8 mouse cellular contexts compared by ENCODE assay signal in genomic region chr19:4206971-4207370, GRCm38 (mm10). TPM values are rescaled to one million over a fixed set of nuclear protein-coding genes. Genes with fewer than 3 reads are reported as not detected.
DNase-seq lines count a peak whose midpoint lies in the region; ATAC-seq and TF ChIP-seq lines count a peak whose summit lies in the region.

No protein-coding gene starts in this region.

- no peak overlapping the region for H3ac ChIP-seq in myocyte (ENCODE audit: control insufficient read depth, insufficient read length)

- peak; percentile 36 for ATAC-seq in inflammation-experienced regulatory T-cells, adult 6 months
- ATAC-seq in limb, embryonic 13.5 days (ENCODE audit: low FRiP score, low read depth): 0 out of 2 replicates have a peak, but pooled peaks have one; percentile 33

- H3K4me3 ChIP-seq in limb, embryonic 13.5 days: no peak overlapping the region
- H3K4me3 ChIP-seq in myocyte: no peak overlapping the region

- peaks cover 9% of the 10 kb centered on the region; the same call in 1 of the 2 replicates for H3K27me3 ChIP-seq in limb, embryonic 13.5 days
- H3K27me3 ChIP-seq in myocyte (ENCODE audit: control insufficient read depth, insufficient read depth, insufficient read length): no peaks in the 10 kb centered on the region

- peaks cover 15% of the 10 kb centered on the region for H3K4me1 ChIP-seq in limb, embryonic 13.5 days

- no peak overlapping the region for H3K9ac ChIP-seq in limb, embryonic 13.5 days

- no peak overlapping the region for H3K4me2 ChIP-seq in limb, embryonic 13.5 days (replicated peaks)
- no peak overlapping the region for H3K4me2 ChIP-seq in myocyte (ENCODE audit: low read depth)

- TF ChIP-seq POLR2A in myocyte (IDR thresholded peaks at IDR 0.05; ENCODE audit: insufficient read length, low read depth): no peak

- no peaks in the 10 kb centered on the region for H3K79me2 ChIP-seq in myocyte (ENCODE audit: control insufficient read depth, insufficient read depth)

- peak; percentile 74 for DNase-seq in urinary bladder, postnatal 14 days (ENCODE audit: low spot score)
- DNase-seq in urinary bladder, adult 2 months (ENCODE audit: low spot score): no peak
- peak; percentile 70 to 75 for DNase-seq in cerebellum, adult 18-20 months
- DNase-seq in forelimb bud, embryonic 11.5 days (ENCODE audit: low read depth, low spot score): peak; percentile 77
- DNase-seq in urinary bladder, postnatal 4 days (ENCODE audit: low spot score in 2 of 2): peak; percentile 66 to 80

- H3K36me3 ChIP-seq in limb, embryonic 13.5 days: no peaks in the 10 kb centered on the region
- no peaks in the 10 kb centered on the region for H3K36me3 ChIP-seq in myocyte (ENCODE audit: control insufficient read depth, insufficient read depth)

- WGBS in limb, embryonic 13.5 days: 2% methylated on average over 2 of the region's 2 CpGs

- no peak overlapping the region for H3K27ac ChIP-seq in limb, embryonic 13.5 days

- no peaks in the 10 kb centered on the region for H3K9me3 ChIP-seq in limb, embryonic 13.5 days

TF ChIP-seq in myocyte, 11 proteins besides CTCF, POLR2A, EP300 and RAD21:
- no peak for TF ChIP-seq SRF (IDR thresholded peaks at IDR 0.05; ENCODE audit: control insufficient read depth, insufficient read length, low read depth)
- no peak for TF ChIP-seq E2F4 (IDR thresholded peaks at IDR 0.05; ENCODE audit: insufficient read depth)
- TF ChIP-seq POLR2AphosphoS2 (IDR thresholded peaks at IDR 0.05; ENCODE audit: insufficient read length, low read depth): peak; percentile 20
TF ChIP-seq in myocyte: peak in this region for 1.

RNA-seq across cellular contexts. Expression of gene Rad9a, which starts 5.5 kb away (rescaled TPM):
- 19.2 and 23.2 TPM in 2 replicates for polyA plus RNA-seq in urinary bladder, adult 2 months (2012; rRNA removed)
- polyA plus RNA-seq in inflammation-experienced regulatory T-cells, adult 6 months (2017; shearing (Covaris generic)): 10 to 100 TPM; 43.6 to 63.0 (median 59.1) TPM
- 36.2 and 38.1 TPM in 2 replicates for polyA plus RNA-seq in limb, embryonic 13.5 days (2015; fragmentation: Nextera tagmentation; extraction: Ambion mirVana)
- 16.7 TPM for polyA plus RNA-seq in myocyte (2012; fragmentation: generic; extraction: Trizol)

RNA-seq across cellular contexts. Expression of gene Clcf1, which starts 7.1 kb away (rescaled TPM):
- 10.8 and 13.1 TPM in 2 replicates for polyA plus RNA-seq in urinary bladder, adult 2 months (2012; rRNA removed)
- 10 to 100 TPM; 13.4 to 51.6 (median 33.9) TPM for polyA plus RNA-seq in inflammation-experienced regulatory T-cells, adult 6 months (2017; shearing (Covaris generic))
- 9.0 and 10.0 TPM in 2 replicates for polyA plus RNA-seq in limb, embryonic 13.5 days (2015; fragmentation: Nextera tagmentation; extraction: Ambion mirVana)
- 11.5 TPM for polyA plus RNA-seq in myocyte (2012; fragmentation: generic; extraction: Trizol)

RNA-seq across cellular contexts. Expression of gene AC109138.7, which starts 7.2 kb away (rescaled TPM):
- not detected in 2 replicates for polyA plus RNA-seq in urinary bladder, adult 2 months (2012; rRNA removed)
- not detected for polyA plus RNA-seq in inflammation-experienced regulatory T-cells, adult 6 months (2017; shearing (Covaris generic))
- not detected in 2 replicates for polyA plus RNA-seq in limb, embryonic 13.5 days (2015; fragmentation: Nextera tagmentation; extraction: Ambion mirVana)
- not detected for polyA plus RNA-seq in myocyte (2012; fragmentation: generic; extraction: Trizol)

RNA-seq across cellular contexts. Expression of gene Ppp1ca, which starts 15.1 kb away (rescaled TPM):
- 257 and 304 TPM in 2 replicates for polyA plus RNA-seq in urinary bladder, adult 2 months (2012; rRNA removed)
- 1,000 to 10,000 TPM in 1 of 3 experiments, 100 to 1,000 TPM in 2; 808 to 1,210 (median 823) TPM for polyA plus RNA-seq in inflammation-experienced regulatory T-cells, adult 6 months (2017; shearing (Covaris generic))
- polyA plus RNA-seq in limb, embryonic 13.5 days (2015; fragmentation: Nextera tagmentation; extraction: Ambion mirVana): 817 and 858 TPM in 2 replicates
- polyA plus RNA-seq in myocyte (2012; fragmentation: generic; extraction: Trizol): 702 TPM

RNA-seq across cellular contexts. Expression of gene Tbc1d10c, which starts 15.9 kb away (rescaled TPM):
- 2.9 and 3.9 TPM in 2 replicates for polyA plus RNA-seq in urinary bladder, adult 2 months (2012; rRNA removed)
- polyA plus RNA-seq in inflammation-experienced regulatory T-cells, adult 6 months (2017; shearing (Covaris generic)): 100 to 1,000 TPM; 608 to 658 (median 621) TPM
- 1.3 and 2.7 TPM in 2 replicates for polyA plus RNA-seq in limb, embryonic 13.5 days (2015; fragmentation: Nextera tagmentation; extraction: Ambion mirVana)
- 0.67 TPM for polyA plus RNA-seq in myocyte (2012; fragmentation: generic; extraction: Trizol)
